Mouse (Mus musculus): ENCODE measurements around the gene Mapkapk5.
A peak's percentile ranks its signal among the peaks of the same experiment; 100 is the strongest.

Mapkapk5 gene

GRCm38 (mm10) chr5:121500719-121501118 lies 45.0 kb downstream of the Mapkapk5 start:
- DNase-seq (ENCODE audit: extremely low read depth, low read depth): no peak

DNA sequence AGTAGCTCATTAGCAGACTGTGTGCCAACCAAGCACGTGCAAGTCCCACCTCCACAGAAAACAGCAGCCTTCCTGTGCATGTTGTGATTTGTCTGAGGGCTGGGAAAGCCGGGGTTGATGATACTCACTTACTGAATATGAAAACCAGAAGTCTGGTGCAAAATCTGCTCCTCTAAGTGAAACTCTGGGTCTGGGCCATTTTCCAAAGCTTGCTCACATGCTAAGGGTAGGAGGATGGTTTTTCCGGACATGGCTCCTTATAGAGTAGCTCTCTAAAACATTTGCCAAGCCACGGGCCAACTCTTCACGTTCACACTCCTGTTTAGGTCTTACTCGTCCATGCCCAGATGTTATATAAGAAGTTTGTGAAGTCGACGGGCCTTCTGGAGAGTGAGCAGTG lies 52.4 kb downstream of the Mapkapk5 start:
- no peak for DNase-seq (ENCODE audit: extremely low read depth, low read depth)

- DNase-seq (ENCODE audit: extremely low read depth, low read depth): no peak
These were observed 60.9 kb downstream of the Mapkapk5 start for GRCm38 (mm10) chr5:121484801-121485200.

DNA sequence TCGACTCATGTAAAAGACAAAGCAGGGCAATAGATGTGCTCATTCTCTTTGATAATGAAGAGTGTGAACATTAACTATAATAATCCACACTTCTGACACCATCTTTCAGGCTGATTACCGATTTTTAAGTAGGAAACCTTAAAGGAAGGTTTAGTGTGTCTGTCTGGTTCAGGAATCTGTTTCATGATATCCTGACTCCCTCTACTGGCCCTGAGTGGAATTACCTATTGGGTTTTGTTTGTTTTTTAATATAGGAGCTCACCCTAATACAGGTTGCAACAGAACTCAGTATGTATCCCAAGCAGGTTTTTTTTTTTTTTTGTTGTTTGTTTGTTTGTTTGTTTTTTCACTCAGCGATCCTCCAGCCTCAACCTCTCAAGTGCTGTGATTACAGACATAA lies 68.0 kb downstream of the Mapkapk5 start:
- peak; percentile 60 for DNase-seq (ENCODE audit: extremely low read depth, low read depth)

DNA sequence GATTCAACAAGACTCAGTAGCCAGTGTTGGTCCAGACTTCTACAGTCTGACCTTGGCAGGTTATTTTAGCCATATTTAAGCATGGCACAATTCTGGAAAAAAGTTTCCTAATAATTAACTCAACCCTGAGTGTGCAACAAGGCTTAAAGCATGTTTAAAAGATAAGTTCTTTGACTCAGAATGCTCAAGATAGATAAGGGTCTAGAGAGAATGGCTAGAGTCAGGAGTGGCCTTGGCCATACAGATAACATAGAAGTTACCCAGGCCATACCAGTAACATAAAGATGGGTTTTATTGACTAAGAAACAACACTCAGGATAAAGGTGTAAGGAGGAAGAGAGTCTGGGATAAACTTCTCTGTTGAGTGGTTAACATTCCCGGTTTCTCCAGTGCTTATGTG lies 69.7 kb downstream of the Mapkapk5 start:
- peak; percentile 20 for DNase-seq (ENCODE audit: extremely low read depth, low read depth)

Data from MEL-GATA-1-ER (cell line).